Mouse (Mus musculus) left cerebral cortex, adult 18-20 months (tissue): Measurements from ENCODE around the gene Rab25. TPM values are rescaled to one million over a fixed set of nuclear protein-coding genes. Genes with fewer than 3 reads are reported as not detected.

ENCODE experiments used
- DNase-seq, 2 experiments: peaks; one replicate each; pipeline ENCODE4 v3.0.0; 2021 to 2022; ENCODE audit warnings: low spot score in 2 of 2, mixed read lengths in 1 of 2
- total RNA-seq, 2 experiments: library from RNA; stranded (reverse); gene quantifications; 2 replicates each; pipeline ENCODE4 v1.2.3; 2021

Gene Rab25
- total RNA-seq, 2 experiments from 2014 or later: not detected

GRCm38 (mm10) chr3:88526157-88527131, 21.7 kb downstream of the Rab25 start:
- peak; percentile 80 to 82 for DNase-seq

- DNase-seq: no peak
These were observed 23.1 kb downstream of the Rab25 start for GRCm38 (mm10) chr3:88525021-88525420.

DNA sequence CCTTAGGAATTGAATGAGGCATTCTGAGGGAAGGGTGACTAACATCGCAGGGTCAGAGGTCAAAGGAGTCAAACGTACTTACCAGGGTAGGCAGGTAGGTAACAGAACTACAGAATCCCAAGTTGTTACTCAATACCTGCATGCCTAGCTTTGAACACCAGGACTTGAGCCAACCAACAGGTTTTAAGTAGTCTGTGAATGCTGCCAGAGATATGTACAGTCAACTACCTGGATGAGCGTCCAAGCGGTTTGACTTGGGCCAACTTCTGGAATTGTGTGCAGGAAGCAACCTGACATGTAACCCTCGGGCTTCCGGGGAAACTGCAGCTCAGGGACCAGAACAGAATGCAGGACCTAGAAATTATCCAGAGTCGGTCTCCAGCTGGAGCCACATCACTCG, 25.1 kb downstream of the Rab25 start:
- DNase-seq: no peak

DNA sequence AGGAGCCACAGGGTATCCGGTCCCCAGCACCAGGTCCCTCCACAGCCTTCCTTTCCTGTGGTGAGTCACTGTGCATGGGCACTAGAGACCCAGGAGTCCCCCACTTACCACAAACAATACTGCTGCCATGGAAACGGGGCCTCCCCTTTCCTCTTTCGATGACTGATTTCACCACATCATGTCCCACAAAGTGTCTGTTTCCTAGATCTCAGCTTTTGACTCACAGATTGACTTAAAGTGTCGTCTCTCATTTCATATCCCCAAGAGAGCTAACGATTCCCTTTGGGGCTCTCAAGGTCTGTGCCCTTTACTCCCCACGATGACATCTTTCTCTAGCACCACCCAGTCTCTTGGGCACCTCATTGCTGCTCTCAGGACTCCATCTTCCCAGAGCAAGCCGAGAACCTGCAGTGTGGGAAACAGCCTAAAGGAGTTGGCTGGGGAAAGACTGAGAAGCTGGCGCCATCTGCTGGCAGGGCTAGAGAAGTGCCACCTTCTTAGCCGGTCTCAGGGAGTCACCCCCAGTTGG, 26.2 kb downstream of the Rab25 start:
- peak; percentile 55 to 58 for DNase-seq

GRCm38 (mm10) chr3:88521156-88521555, 26.9 kb downstream of the Rab25 start:
- DNase-seq: no peak

DNA sequence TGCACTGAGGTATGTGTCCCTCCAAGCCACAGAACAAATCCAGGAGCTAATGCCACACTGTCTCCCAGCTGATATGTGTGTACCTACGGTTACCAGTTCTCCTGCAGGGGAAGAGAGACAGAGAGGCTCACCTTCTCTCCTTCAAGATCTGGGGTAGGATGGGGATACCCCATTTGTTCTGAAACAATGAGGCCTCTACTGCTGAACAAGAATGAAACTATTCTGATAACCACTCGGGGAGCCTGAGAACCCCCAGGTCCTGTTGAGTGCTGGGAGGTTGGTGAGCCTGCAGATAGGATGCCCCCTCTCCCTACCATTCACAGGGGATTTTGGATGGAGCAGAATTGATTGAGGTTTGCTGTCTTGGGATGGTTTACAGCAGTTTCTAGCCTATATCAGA, 28.0 kb downstream of the Rab25 start:
- DNase-seq: no peak

DNA sequence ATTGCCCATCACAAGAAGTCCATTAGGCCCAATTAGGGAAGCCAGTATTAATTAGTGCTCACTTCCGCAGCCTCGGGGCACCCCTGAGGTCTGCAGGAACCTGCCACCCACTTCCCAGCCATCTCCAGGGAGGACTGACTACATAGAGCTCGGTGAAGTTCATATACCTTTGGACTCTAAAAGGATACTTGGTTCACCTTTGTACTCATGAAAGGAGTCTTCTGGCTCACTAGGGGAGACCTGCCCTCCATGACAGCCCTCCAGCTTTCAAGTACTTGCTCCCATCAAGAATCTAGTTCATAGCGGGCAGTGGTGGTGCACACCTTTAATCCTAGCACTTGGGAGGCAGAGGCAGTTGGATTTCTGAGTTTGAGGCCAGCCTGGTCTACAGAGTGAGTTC, 29.7 kb downstream of the Rab25 start:
- DNase-seq: no peak

GRCm38 (mm10) chr3:88516407-88516806, 31.7 kb downstream of the Rab25 start:
- DNase-seq: no peak

DNA sequence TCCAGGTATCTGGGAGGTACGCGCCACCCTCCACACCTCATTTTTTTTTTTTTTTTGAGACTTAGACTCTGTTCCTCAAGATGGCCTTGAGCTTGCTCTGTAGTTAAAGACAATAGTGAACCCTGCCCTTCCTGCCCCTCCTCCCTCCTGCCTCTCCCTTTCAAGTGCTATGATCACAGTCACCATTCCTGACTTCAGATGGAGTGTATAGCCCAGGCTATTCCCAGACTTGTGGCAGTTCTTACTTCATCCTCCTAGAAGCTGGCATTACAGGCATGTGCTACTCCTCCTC, 33.1 kb downstream of the Rab25 start:
- no peak for DNase-seq

DNA sequence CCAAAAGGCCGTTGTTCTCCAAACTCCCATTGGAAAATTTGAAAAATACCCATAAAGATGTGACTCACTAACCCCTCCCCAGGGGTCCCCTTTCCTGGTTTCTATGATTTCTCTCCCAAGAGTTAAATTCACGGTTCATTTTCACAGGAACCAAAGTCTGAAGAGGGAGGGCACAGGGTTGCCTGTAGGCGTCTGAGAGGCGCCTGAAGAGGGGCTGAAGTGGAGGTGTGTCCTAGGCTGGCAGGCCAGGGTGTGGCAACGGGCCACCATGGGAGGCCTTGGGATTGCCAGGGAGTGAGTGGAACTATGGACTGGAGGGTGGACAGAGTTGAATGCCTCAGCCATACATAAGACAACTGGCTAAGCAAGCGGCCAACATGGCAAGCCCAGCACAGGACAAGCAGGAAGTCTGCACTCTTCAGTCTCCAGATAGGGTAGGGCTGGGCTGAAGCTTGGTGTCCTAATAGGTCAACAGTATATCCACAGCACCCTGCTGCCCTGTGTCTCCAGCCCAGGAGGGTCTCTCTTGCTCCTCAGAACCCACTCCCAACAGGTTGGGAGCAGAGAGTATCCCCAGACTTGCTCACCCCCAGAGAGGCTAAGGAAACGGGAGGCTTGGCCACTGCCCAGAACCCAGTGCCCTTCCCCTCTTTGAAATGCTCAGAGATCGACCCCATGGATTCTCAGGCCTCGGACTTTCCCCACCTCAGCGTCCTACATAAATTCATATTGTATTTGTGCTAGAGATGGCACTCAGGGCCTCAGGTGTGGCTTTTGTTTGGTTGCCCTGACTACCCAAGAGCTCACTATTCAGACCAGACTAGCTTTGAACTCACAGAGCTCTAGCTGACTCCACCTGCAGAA, 33.6 kb downstream of the Rab25 start:
- DNase-seq: no peak

DNA sequence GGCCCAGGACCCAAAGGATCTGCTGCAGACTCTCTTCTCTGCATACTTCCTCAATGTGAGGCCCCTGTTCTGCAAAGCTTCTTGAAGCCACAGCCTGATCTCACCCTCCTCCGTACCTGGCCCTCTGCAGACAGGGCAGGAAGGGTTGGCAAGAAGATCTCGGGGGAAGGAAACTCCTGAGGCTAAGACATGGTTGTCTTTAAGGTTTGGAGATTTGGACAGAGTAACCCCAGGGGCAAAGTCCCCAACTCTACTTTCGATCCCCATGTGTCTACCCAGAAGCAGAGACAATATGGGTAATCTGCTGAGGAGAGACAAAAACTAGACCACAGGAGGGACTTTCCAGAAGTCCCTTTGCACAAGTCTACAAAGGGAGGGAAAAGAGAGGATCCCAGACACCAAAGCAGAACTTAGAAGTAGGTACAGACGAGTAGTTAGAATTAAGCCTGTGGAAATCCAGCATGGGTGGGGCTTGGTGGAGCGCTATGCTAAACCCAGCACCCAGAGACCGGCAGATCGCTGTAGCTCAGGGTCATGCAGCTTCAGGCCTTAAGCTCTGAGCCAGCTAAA, 34.5 kb downstream of the Rab25 start:
- no peak for DNase-seq

DNA sequence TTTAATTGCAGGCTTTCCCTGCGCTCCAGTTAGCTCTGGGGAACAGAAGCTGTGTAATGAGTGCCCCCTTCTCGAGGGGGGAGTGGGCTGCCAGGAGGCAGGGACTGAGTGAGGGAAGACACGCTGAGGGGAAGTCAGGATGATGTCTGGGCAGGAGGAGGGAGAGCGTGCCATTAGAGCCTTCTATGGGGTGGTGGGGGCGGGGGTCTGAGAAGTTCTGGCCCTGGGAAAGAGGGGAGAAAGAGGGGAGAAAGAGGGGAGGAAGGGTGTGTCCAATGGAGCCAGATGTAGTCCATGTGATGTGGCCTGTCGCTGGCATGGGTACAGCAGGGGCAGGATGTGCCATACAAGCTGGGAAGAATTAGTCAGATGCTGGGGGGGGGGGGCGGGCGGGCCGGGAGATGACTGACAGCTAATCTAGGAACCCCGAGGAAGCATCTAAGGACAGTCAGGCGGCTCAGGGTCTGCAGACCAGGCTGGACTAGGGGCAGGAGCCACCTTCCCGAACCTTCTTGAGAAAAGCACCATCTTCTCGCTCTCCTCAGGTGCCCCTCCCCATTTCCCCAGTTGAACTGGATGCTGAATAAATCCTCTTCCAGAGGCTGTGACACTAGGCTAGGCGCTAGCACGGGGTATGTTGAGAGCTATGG, 35.1 kb downstream of the Rab25 start:
- DNase-seq: no peak

DNA sequence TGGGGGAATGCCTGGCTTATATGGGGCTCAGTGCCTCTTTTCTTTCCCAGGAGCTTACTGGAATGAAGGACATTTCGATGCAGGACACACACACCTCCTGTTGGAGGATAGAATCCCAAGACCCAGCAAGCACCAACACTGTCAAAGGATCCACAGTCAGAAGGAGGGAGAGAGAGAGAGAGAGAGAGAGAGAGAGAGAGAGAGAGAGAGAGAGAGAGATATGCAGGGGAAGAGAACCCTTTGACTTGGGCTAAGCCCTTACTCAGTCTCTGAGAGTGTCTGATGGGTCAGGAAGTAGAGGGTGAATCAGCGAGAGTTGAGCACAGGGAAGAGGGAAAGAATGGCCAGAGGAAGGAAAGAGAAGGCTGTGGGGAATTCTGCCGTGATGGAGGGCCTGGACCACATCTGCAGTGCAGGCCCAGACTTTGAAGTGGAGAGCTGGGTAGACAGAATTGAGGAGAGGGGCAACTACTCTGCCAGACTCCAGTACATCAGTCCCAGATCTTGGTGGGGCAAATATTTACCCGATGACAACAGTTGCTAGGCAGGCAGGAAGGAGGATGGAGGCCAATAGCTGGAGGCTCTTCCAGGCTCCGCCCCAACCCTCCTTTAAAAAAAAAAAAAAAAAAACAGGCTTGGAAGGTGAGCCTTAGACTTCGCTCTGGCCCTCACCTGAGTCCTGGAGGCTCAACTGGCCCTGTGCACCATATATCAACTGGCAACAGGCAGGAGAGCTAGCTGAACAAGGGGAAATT, 35.8 kb downstream of the Rab25 start:
- DNase-seq: no peak

- DNase-seq: no peak
These were observed 36.5 kb downstream of the Rab25 start for GRCm38 (mm10) chr3:88511559-88511958.

DNA sequence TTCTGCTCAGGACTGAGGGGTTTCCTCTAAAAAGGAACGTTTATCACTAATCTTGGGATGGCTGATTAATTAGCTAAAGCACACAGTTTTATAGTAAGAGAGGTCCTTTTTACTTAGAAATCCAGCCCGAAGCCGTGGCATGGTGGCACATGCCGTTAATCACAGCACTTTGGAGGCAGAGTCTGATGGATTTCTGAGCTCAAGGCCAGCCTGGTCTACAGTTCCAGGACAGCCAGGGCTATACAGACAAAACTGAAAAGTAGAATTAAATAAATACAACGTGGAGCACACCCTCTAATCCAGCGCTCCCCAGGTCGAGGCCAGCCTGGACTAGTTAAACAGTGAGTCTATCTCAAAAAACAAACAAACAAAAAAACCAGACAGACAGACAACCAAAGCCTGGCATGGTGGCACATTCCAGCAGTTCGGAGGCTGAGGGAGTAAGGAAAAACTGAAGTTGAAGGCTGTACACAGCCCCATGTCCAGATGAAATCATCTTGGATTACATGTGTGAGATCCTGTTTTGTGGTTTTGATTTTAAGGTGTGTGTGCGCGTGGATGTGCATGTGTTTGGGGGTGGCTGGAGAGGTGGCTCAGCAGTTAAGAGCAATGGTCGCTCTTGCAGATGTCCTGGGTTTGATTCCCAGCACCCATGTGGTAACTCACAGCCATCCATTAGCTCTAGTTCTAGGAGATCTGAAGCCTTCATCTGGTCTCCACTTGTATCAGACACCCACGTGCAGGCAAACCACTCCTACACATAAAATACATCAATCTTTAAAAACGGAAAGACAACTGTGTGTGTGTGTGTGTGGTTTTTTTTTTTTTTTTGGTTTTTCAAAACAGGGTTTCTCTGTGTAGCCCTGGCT, 37.4 kb downstream of the Rab25 start:
- DNase-seq: no peak

DNA sequence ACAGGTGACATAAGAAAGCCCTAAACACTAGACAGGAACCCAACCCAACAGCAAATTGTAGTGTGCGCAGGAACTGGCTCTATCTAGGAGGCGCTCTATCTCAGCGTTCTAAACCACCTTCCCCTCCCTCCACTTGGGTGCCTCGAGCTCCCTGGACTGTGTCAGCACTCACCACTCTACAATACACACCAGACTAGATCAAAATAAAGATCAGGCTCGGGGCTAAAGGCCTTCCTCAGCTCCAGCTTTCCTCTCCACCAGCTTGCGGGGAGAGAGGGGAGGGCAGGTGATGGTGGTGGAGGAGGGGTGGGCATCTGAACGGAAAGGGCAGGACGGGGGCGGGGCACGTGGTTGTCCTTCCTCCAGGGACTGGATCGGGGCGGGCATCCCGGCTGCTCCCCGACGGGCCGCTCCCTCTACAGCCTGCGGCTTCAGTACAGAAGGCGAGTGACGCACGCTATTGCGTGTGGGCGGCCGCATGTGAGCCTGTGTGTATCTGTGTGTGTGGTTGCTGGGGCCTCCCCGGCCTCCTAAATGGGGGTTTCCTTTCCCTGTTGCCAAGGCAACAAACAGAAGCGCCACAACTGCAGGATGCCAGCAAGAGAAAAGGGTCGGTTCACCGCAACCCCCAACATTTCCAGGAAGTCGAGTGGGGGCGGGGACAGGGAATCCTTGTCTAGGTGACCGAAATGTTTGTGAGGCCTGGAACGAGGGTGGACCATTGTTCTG, 38.2 kb downstream of the Rab25 start, which contains the start of gene Lmna:
Gene Lmna, minus strand, starts transcription at position 265 of the 729 bp plus-strand sequence.
- peak; percentile 89 to 93 for DNase-seq

DNA sequence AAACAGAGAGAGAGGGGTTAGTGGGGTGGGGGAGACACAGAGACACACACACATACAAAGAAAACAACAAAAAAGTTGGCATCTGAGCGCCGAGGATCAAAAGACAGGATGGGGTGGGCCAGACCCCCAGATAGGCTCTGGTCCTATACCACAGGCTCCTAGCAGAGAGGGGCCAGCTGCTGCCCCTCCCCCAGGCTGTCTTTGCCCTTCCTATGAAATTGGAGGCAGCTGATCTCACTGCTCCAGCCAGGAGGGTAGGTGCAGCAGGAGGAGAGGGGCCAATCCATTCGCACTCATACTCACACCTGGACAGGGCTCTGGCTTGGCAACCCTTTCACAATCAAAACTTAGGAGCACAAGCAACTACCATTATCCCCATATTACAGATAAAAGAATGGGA, 38.9 kb downstream of the Rab25 start:
- no peak for DNase-seq

- no peak for DNase-seq
These were observed 42.3 kb downstream of the Rab25 start for GRCm38 (mm10) chr3:88505765-88506164.

GRCm38 (mm10) chr3:88505081-88505480, 43.0 kb downstream of the Rab25 start:
- DNase-seq: no peak
